Mouse (Mus musculus) embryo, embryonic 11.5 days (tissue): Measurements from ENCODE around the gene Zfp683.

Experiments used
- DNase-seq: peaks from one replicate; pipeline ENCODE4 v3.0.0-alpha.2; 2012; ENCODE audit warnings: low read depth, low spot score

The Zfp683 gene

GRCm38 (mm10) chr4:134051912-134052311 is 1.7 kb upstream of the Zfp683 start:
- DNase-seq = no peak

GRCm38 (mm10) chr4:134052560-134052959 is 1.1 kb upstream of the Zfp683 start:
- no peak for DNase-seq

GRCm38 (mm10) chr4:134058166-134058715 is 4.6 kb downstream of the Zfp683 start:
- DNase-seq = no peak

- DNase-seq = no peak
Observed at GRCm38 (mm10) chr4:134058908-134059307, 5.3 kb downstream of the Zfp683 start.

GRCm38 (mm10) chr4:134060135-134060865 is 6.7 kb downstream of the Zfp683 start, which contains the start of gene Crybg2:
Gene Crybg2 (plus strand): TSS chr4:134060815.
- DNase-seq = no peak

- DNase-seq = no peak
Observed at GRCm38 (mm10) chr4:134061166-134061830, 7.7 kb downstream of the Zfp683 start.

- no peak for DNase-seq
Observed at GRCm38 (mm10) chr4:134061944-134062446, 8.4 kb downstream of the Zfp683 start.

GRCm38 (mm10) chr4:134062561-134062960 is 8.9 kb downstream of the Zfp683 start:
- DNase-seq = no peak

GRCm38 (mm10) chr4:134065431-134066004 is 11.9 kb downstream of the Zfp683 start:
- no peak for DNase-seq

- no peak for DNase-seq
Observed at GRCm38 (mm10) chr4:134067383-134067782, 13.7 kb downstream of the Zfp683 start.

- DNase-seq = no peak
Observed at GRCm38 (mm10) chr4:134067833-134068544, 14.4 kb downstream of the Zfp683 start.

- no peak for DNase-seq
Observed at GRCm38 (mm10) chr4:134068793-134069580, 15.3 kb downstream of the Zfp683 start.

- DNase-seq = peak; percentile 36
Observed at GRCm38 (mm10) chr4:134078694-134079093, 25.1 kb downstream of the Zfp683 start.

GRCm38 (mm10) chr4:134080674-134081073 is 27.0 kb downstream of the Zfp683 start:
- no peak for DNase-seq

- DNase-seq = peak; percentile 54
Observed at GRCm38 (mm10) chr4:134081730-134082386, 28.2 kb downstream of the Zfp683 start.

- no peak for DNase-seq
Observed at GRCm38 (mm10) chr4:134082460-134082859, 28.8 kb downstream of the Zfp683 start.

GRCm38 (mm10) chr4:134084999-134085398 is 31.4 kb downstream of the Zfp683 start:
- no peak for DNase-seq

GRCm38 (mm10) chr4:134087412-134087811 is 33.8 kb downstream of the Zfp683 start:
- no peak for DNase-seq

GRCm38 (mm10) chr4:134089029-134089428 is 35.4 kb downstream of the Zfp683 start:
- no peak for DNase-seq

- DNase-seq = no peak
Observed at GRCm38 (mm10) chr4:134090521-134091224, 37.0 kb downstream of the Zfp683 start.
